Mouse (Mus musculus): ENCODE measurements around the gene Rab37. TPM values are rescaled to one million over a fixed set of nuclear protein-coding genes. Genes with fewer than 3 reads are reported as not detected.

The Rab37 gene
- total and polyA plus RNA-seq, 3 experiments = 0.31 to 1.3 (median 0.32) TPM

- Histone ChIP-seq H3K36me3 (ENCODE audit: control insufficient read depth, insufficient read depth, low read length) (no peaks in the 10 kb centered on the region), H3K4me1 (ENCODE audit: control insufficient read depth, insufficient read depth, low read length) (no peaks in the 10 kb centered on the region), H3K4me3 (no peak overlapping the region), H3K79me2 (replicated peaks; ENCODE audit: control insufficient read depth, insufficient read depth, low read length) (no peaks in the 10 kb centered on the region), H3K27me3 (ENCODE audit: control insufficient read depth, insufficient read depth, low read length) (no peaks in the 10 kb centered on the region), H3K9ac (ENCODE audit: low read depth, low read length) (no peak overlapping the region), H3K27ac (no peak overlapping the region)
- intact Hi-C loops (cut with DNase I) = no loop called here
- no peak for TF ChIP-seq EP300 (IDR thresholded peaks at IDR 0.05; ENCODE audit: insufficient read depth, low read depth, low read length)
- no peak for TF ChIP-seq POLR2A (IDR thresholded peaks at IDR 0.05; ENCODE audit: insufficient read depth, low read depth, low read length)
- TF ChIP-seq CTCF (IDR thresholded peaks at IDR 0.05) = no peak
- DNase-seq = no peak
- 80% methylated on average over 13 of the region's 13 CpGs for WGBS
Observed at GRCm38 (mm10) chr11:115129508-115130126, 38.4 kb downstream of the Rab37 start.

- DNase-seq = no peak
- Histone ChIP-seq H3K4me1 (ENCODE audit: control insufficient read depth, insufficient read depth, low read length) (no peaks in the 10 kb centered on the region), H3K9ac (ENCODE audit: low read depth, low read length) (no peak overlapping the region), H3K36me3 (ENCODE audit: control insufficient read depth, insufficient read depth, low read length) (no peaks in the 10 kb centered on the region), H3K79me2 (replicated peaks; ENCODE audit: control insufficient read depth, insufficient read depth, low read length) (no peaks in the 10 kb centered on the region), H3K27me3 (ENCODE audit: control insufficient read depth, insufficient read depth, low read length) (no peaks in the 10 kb centered on the region), H3K27ac (no peak overlapping the region), H3K4me3 (no peak overlapping the region)
- intact Hi-C loops (cut with DNase I) = no loop called here
- WGBS = 79% methylated on average over 8 of the region's 8 CpGs
- no peak for TF ChIP-seq CTCF (IDR thresholded peaks at IDR 0.05)
- no peak for TF ChIP-seq EP300 (IDR thresholded peaks at IDR 0.05; ENCODE audit: insufficient read depth, low read depth, low read length)
- TF ChIP-seq POLR2A (IDR thresholded peaks at IDR 0.05; ENCODE audit: insufficient read depth, low read depth, low read length) = no peak
Observed at GRCm38 (mm10) chr11:115131768-115132381, 40.6 kb downstream of the Rab37 start.

GRCm38 (mm10) chr11:115133800-115134199 lies 42.6 kb downstream of the Rab37 start, which contains the start of gene Cd300lf:
Cd300lf (minus strand) TSS chr11:115133992.
- intact Hi-C loops (cut with DNase I) = no loop called here
- TF ChIP-seq EP300 (IDR thresholded peaks at IDR 0.05; ENCODE audit: insufficient read depth, low read depth, low read length) (no peak), CTCF (IDR thresholded peaks at IDR 0.05) (no peak), POLR2A (IDR thresholded peaks at IDR 0.05; ENCODE audit: insufficient read depth, low read depth, low read length) (no peak)
- 57% methylated on average over 8 of the region's 8 CpGs for WGBS
- DNase-seq = peak in 1 of 2 experiments; percentile 56
- H3K4me1 ChIP-seq (ENCODE audit: control insufficient read depth, insufficient read depth, low read length) = no peaks in the 10 kb centered on the region
- H3K27me3 ChIP-seq (ENCODE audit: control insufficient read depth, insufficient read depth, low read length) = no peaks in the 10 kb centered on the region
- no peak within 1 kb of the TSS for H3K27ac ChIP-seq
- H3K79me2 ChIP-seq (replicated peaks; ENCODE audit: control insufficient read depth, insufficient read depth, low read length) = no peaks in the 10 kb centered on the region
- no peak within 1 kb of the TSS for H3K4me3 ChIP-seq
- H3K9ac ChIP-seq (ENCODE audit: low read depth, low read length) = no peak within 1 kb of the TSS
- H3K36me3 ChIP-seq (ENCODE audit: control insufficient read depth, insufficient read depth, low read length) = no peaks in the 10 kb centered on the region

- 56% methylated on average over 5 of the region's 5 CpGs for WGBS
- H3K4me3 ChIP-seq = no peak overlapping the region
- no peak overlapping the region for H3K9ac ChIP-seq (ENCODE audit: low read depth, low read length)
- no peaks in the 10 kb centered on the region for H3K79me2 ChIP-seq (replicated peaks; ENCODE audit: control insufficient read depth, insufficient read depth, low read length)
- DNase-seq = no peak
- H3K27me3 ChIP-seq (ENCODE audit: control insufficient read depth, insufficient read depth, low read length) = no peaks in the 10 kb centered on the region
- TF ChIP-seq CTCF (IDR thresholded peaks at IDR 0.05) (no peak), EP300 (IDR thresholded peaks at IDR 0.05; ENCODE audit: insufficient read depth, low read depth, low read length) (no peak), POLR2A (IDR thresholded peaks at IDR 0.05; ENCODE audit: insufficient read depth, low read depth, low read length) (no peak)
- no peaks in the 10 kb centered on the region for H3K36me3 ChIP-seq (ENCODE audit: control insufficient read depth, insufficient read depth, low read length)
- no peak overlapping the region for H3K27ac ChIP-seq
- intact Hi-C loops (cut with DNase I) = no loop called here
- no peaks in the 10 kb centered on the region for H3K4me1 ChIP-seq (ENCODE audit: control insufficient read depth, insufficient read depth, low read length)
Observed at GRCm38 (mm10) chr11:115138597-115139262, 47.5 kb downstream of the Rab37 start.

- Histone ChIP-seq H3K27me3 (ENCODE audit: control insufficient read depth, insufficient read depth, low read length) (no peaks in the 10 kb centered on the region), H3K4me1 (ENCODE audit: control insufficient read depth, insufficient read depth, low read length) (no peaks in the 10 kb centered on the region), H3K27ac (no peak overlapping the region), H3K79me2 (replicated peaks; ENCODE audit: control insufficient read depth, insufficient read depth, low read length) (no peaks in the 10 kb centered on the region), H3K9ac (ENCODE audit: low read depth, low read length) (no peak overlapping the region), H3K4me3 (no peak overlapping the region), H3K36me3 (ENCODE audit: control insufficient read depth, insufficient read depth, low read length) (no peaks in the 10 kb centered on the region)
- WGBS = 67% methylated on average over 2 of the region's 2 CpGs
- intact Hi-C loops (cut with DNase I) = no loop called here
- TF ChIP-seq EP300 (IDR thresholded peaks at IDR 0.05; ENCODE audit: insufficient read depth, low read depth, low read length) = no peak
- TF ChIP-seq POLR2A (IDR thresholded peaks at IDR 0.05; ENCODE audit: insufficient read depth, low read depth, low read length) = no peak
- no peak for TF ChIP-seq CTCF (IDR thresholded peaks at IDR 0.05)
- no peak for DNase-seq
Observed at GRCm38 (mm10) chr11:115141970-115142369, 50.7 kb downstream of the Rab37 start.

- no peak overlapping the region for H3K9ac ChIP-seq (ENCODE audit: low read depth, low read length)
- 0 out of 2 replicates have a peak, but pooled peaks cover 2% of the 10 kb centered on the region for H3K27me3 ChIP-seq (ENCODE audit: control insufficient read depth, insufficient read depth, low read length)
- H3K36me3 ChIP-seq (ENCODE audit: control insufficient read depth, insufficient read depth, low read length) = no peaks in the 10 kb centered on the region
- 63% methylated on average over 4 of the region's 4 CpGs for whole genome bisulfite sequencing
- H3K27ac ChIP-seq = no peak overlapping the region
- H3K4me1 ChIP-seq (ENCODE audit: control insufficient read depth, insufficient read depth, low read length) = no peaks in the 10 kb centered on the region; the same call in 1 of the 2 replicates
- H3K79me2 ChIP-seq (replicated peaks; ENCODE audit: control insufficient read depth, insufficient read depth, low read length) = no peaks in the 10 kb centered on the region
- no peak for DNase-seq
- intact Hi-C loops (cut with DNase I) = no loop called here
- H3K4me3 ChIP-seq = no peak overlapping the region
- TF ChIP-seq CTCF (IDR thresholded peaks at IDR 0.05) = no peak
- TF ChIP-seq POLR2A (IDR thresholded peaks at IDR 0.05; ENCODE audit: insufficient read depth, low read depth, low read length) = no peak
- no peak for TF ChIP-seq EP300 (IDR thresholded peaks at IDR 0.05; ENCODE audit: insufficient read depth, low read depth, low read length)
Observed at GRCm38 (mm10) chr11:115147813-115148212, 56.6 kb downstream of the Rab37 start.

Data from heart, adult 2 months (tissue).